Mouse (Mus musculus) heart, adult 18-20 months (tissue): ENCODE data around the gene Nr1i3. TPM values are rescaled to one million over a fixed set of nuclear protein-coding genes. Genes with fewer than 3 reads are reported as not detected.

Experiments used
- DNase-seq, 2 experiments: peaks; one replicate each; pipeline ENCODE4 v3.0.0; 2021 to 2022; ENCODE audit warnings: mixed read lengths in 1 of 2
- long read RNA-seq, 2 experiments: library from polyadenylated mRNA; stranded (forward); transcript quantifications; one replicate each; pipeline ENCODE4 v2.0.0; 2021
- total RNA-seq, 2 experiments: library from RNA; stranded (reverse); gene quantifications; 2 replicates each; pipeline ENCODE4 v1.2.3; 2021

Nr1i3 gene
- total RNA-seq, result not detected
- long read RNA-seq, experiment 1, result 0 reads
- long read RNA-seq, experiment 2, partial matches to known transcripts, result 0 of 1 reads
- long read RNA-seq, experiment 2, other reads (novel, unspliced or antisense), result 1 of 1 reads

DNA sequence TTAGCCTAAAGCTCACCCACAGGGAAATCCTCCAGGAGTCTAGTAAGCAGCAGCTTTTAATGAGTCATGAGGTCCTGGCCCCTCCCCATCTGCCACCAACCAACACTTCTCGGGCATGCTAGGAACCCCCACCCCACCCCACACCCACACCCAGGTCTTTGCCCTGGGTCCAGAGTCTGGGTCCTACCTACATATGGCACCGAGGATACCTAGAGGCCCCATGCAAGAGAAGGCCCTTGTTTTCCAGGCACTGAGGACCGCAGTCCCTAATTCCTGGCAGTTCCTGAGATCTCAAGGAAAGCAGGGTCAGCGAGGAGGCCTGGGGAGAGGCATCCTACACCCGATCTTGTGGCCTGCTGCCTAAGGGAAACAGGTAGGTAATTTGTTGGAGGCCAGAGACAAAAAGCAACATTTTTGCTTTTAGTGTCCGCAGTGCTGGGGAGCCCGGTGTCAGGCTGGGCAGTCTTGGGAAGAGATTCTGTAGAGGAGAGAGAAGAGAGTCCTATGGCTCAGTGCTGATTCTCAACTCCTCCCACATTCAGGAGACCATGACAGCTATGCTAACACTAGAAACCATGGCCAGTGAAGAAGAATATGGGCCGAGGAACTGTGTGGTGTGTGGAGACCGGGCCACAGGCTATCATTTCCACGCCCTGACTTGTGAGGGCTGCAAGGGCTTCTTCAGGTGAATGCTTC lies at the start of gene Nr1i3:
Gene Nr1i3 (plus strand): TSS at position 170 of the 696 bp plus-strand sequence.
- DNase-seq, result no peak

DNA sequence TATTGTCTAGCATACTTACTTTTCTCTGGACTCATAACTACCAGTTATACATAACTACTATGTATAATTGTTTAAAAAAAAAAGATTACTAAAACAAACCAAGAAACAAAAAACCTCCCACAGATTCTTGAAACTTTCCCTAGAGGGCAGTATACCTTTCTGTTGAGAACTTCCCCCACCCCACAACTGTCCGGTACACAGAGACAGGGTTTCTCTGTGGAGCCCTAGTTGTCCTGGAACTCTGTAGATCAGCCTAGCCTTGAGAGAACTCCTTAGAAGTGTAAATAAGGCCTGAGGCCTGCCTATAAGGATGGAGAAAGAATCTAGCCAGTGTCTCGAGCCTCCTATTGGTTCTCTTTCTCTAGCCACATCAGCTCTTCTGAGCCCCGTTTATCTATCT lies 49.5 kb upstream of the Nr1i3 start:
- peak in 1 of 2 experiments; percentile 60 for DNase-seq

GRCm38 (mm10) chr1:171165629-171166345 lies 48.0 kb upstream of the Nr1i3 start:
- DNase-seq, result no peak

- no peak for DNase-seq
Measured at GRCm38 (mm10) chr1:171168906-171169305, 44.9 kb upstream of the Nr1i3 start.

DNA sequence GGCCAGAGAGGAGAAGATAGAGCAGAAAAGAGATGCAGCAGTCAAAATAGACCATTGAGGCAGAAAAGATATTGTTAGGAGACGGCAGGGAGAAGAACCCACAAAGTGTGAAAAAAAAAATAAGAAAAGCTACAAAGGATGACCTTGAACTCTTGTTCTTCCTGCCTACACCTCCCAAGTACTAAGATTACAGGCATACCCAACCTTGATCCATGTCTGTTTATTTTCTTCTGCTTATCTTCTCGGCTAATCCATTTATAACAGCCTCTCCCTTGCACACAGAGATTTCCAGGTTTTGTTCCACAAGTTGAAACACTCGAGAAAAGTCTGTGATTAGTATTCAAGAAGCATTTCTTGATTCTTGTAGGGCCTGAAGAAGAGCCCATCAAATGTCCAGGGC lies 43.9 kb upstream of the Nr1i3 start:
- no peak for DNase-seq

- DNase-seq, result peak; percentile 49 to 71
Measured at GRCm38 (mm10) chr1:171171138-171171537, 42.6 kb upstream of the Nr1i3 start.

- DNase-seq, result no peak
Measured at GRCm38 (mm10) chr1:171172779-171173178, 41.0 kb upstream of the Nr1i3 start.

GRCm38 (mm10) chr1:171179487-171180171 lies 34.1 kb upstream of the Nr1i3 start:
- no peak for DNase-seq

DNA sequence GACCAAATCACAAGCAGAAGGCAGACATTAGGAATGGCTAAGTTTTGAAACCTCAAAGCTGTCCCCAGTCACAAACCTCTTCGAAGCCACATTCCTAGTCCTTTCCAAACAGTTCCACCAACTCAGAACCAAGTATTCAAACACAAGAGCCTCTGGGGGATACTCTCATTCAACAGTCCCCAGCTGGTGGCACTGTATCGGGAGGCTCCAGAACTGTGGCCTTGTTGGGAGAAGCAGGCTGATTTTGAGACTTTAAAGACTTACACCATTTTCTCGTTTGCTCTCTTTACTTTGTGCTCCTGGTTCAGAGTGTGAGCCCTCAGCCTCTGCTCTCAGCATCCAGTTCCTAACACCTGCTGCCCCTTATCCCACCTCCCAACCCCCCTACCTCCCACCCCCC lies 30.7 kb upstream of the Nr1i3 start:
- DNase-seq, result no peak

GRCm38 (mm10) chr1:171183620-171184019 lies 30.1 kb upstream of the Nr1i3 start:
- peak; percentile 77 to 80 for DNase-seq

GRCm38 (mm10) chr1:171184314-171184713 lies 29.5 kb upstream of the Nr1i3 start:
- DNase-seq, result peak; percentile 61 to 73

DNA sequence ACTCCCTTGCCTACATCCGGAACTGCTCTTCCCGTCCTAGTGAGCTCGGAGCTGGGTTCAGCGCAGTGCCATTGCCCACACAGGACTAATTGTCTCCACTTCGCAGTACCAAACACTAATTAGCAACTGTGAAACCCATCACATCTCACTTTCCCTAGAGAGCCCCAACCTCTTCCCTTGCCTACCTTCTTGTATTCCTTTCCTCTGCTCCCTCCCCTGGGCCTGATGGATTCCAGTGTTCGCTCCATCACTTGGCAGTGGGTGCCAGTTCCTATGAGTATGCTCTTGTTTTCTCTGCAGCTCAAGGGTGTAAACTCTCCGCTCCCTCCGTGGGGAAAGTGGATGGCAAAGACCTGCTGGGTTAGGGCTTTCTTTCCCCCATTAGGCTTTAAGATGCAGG lies 28.1 kb upstream of the Nr1i3 start:
- no peak for DNase-seq

DNA sequence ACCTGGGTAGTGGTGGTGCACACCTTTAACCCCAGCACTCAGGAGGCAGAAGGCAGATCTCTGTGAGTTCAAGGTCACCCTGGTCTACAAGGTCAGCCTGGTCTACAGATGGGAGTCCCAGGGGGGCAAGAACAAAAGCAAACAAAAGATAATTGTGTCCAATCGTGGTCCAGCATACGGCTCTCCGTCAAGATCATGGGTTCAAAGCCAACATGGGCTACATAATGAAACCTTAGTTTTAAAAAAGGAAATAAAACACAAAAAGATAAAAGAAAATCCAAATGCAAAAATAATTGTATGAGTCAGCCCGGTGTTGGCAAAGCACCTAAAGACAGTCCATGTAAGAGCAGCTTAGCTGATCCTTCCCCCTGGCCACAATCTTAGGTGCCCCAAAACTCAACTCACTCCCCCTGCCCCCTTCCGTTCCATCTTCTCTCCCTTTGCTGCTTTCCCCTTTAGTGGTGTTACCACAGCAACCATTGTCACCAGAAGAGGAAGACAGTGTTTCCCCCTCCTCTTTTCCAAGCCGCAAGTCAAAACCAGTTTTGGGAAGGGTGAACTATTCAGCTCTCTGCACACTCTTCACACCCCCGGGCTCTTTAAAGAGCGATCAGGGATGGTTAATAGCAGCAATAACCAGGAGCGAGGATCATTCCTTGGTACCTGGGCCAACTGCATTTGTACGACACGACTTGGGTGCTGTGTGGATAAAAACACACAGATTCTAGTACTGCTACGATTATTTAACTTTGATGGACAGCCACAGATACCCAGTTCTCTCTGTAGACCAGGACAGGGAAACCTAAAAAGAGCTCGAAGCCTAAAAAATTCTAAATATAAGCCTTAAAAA lies 25.7 kb upstream of the Nr1i3 start:
- no peak for DNase-seq

DNA sequence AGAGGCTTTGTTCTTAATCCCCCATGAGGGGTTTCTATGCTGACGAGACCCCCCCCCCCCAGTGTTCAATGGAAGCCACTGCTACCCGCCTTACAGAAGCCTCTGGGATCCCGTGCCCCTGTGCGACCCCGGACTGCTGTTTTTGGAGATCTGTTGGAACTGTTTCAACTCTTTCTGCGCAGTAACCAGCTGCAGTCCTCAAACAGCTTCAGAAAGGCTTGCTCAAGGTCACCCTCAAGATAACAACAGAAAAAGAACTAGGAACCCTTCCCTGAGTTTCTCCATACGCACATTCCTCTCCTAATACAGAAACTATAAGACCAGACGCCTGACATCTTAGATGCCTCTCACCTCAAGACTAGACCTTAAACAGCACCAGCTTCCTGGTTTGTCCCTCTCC lies 24.7 kb upstream of the Nr1i3 start:
- peak; percentile 47 to 49 for DNase-seq

DNA sequence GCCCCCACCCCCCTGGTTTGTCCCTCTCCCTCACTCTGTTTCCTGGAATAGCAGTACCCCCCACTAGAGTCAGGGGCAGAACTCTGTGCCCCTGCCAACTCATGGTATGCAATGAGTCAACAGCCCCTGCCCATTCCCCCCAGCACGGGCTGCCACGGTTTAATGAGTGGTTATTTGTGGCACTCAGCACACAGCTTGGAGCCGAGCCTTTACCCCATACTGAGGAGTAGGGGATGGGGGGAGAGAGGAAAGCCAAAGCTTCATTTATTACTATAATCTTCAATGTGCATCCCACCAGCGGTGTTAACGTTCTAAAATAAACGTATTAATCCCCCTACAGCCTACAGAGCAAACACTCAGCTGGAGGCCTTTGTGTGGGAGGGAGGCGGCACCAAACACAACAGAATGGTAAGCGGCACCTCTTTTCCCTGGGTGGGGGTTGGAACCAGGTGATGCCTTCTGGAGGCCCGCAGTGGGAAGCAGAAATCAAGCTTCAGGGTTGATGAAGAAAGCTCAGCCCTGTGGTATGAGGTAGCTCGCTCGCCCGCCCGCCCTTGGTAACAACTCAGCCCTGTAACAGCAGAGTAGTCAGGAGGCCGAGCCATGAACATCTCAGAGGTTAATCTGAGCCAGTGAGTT lies 24.2 kb upstream of the Nr1i3 start:
- no peak for DNase-seq

DNA sequence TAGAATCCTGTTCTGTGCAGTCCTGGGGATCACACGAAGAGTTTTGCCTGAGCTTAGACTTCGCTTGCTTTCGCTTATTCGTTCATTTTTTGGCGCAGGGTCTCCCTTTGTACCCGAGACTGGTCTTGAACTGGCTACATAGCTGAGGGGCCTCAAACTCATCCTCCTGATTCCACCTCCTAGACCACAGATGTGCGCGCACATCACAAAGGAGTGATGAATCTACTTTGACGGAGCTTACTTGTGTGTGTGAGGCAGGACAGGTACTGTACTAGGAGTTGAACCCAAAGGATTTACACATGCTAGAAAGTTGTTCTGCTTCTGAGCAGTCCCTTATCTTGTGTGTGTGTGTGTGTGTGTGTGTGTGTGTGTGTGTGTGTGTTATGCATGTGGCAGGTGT lies 22.9 kb upstream of the Nr1i3 start:
- no peak for DNase-seq

GRCm38 (mm10) chr1:171192283-171192682 lies 21.5 kb upstream of the Nr1i3 start:
- no peak for DNase-seq

DNA sequence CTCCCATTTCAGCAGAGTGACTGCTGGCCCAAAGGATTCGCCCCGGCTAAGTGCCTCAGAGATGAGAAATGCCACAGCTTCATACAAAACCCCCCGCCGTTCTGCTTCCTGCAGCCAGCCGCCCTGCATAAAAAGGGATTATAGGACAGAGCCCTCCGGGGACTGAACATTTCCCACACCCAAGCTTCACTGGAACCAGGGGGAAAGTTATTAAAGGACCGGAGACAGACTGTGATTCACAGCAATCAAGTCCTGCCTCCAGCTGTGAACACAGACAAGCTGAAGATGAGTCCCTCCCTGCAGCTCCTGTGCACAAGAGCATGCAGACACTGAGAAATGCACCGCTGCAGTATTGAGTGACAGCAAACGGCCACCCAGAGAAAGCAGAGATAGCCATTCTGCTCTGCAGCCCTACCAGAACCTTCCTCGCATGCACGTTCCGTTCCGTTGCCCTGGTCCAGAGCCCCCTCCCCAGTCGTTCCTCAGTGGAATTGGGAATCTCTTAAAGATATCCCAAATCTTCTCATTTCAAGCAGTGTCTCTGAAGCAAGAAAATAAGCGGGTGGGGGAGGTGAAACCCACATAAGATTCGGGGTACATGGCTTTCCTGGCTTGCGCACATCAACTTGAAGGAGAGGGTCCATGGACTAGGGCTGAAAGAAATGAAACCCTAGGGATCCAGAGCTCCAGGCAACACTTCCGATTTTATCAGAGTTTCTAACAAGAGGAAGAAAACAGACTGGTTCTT lies 20.5 kb upstream of the Nr1i3 start:
- DNase-seq, result peak in 1 of 2 experiments; percentile 49

DNA sequence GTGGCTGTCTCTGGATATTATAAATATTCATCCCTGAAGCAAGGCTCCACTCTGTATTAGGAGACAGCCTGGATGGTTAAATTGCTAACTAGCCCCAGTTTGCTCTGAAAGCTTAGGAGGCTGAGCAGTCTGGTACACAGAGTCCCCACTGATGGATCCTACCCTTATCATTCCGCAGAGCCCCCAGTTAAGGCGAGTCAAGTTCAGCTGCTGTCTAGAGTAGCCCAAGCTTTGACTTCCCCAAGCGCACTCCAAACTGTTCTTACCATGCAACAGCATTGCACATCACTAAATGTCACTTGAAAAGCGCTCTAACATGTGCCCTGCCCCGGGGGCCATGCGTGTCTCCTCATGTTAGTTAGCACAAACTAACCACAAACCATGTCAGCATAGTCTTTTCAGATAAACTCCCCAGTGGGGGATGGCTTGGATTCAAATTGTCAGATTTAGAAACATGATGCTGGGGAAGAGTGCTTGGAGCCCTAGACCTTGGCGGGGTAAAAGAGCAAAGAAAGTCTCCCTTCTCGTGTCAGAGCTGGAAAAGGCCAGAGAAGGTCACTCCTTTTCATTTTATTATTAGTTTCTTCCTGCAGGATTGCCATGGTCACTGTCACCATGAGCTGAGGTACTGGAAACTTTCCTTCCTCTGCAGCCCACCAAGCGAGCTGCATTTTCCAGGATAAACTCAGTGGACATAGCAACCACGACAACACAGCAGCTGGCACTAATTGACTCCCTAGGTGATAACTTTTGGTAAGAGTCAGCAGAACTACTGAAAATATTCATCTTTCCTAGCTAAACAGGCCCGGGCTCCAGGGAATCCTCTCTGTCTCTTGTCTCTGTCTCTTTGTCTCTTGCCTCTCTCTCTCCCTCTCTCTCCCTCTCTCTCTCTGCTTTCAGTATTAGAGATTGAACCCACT lies 19.6 kb upstream of the Nr1i3 start:
- DNase-seq, result peak in 1 of 2 experiments; percentile 48
